Mouse (Mus musculus): ENCODE measurements around the gene Mecom.

GRCm38 (mm10) chr3:30453546-30454455, 94.0 kb downstream of the Mecom start:
- TF ChIP-seq POLR2A (IDR thresholded peaks at IDR 0.05; ENCODE audit: borderline replicate concordance, insufficient read depth, low read length), result no peak
- TF ChIP-seq CTCF (IDR thresholded peaks at IDR 0.05; ENCODE audit: borderline replicate concordance, insufficient read depth, low read depth, low read length), result no peak
